Mouse (Mus musculus): ENCODE data around the gene Slc17a7. TPM values are rescaled to one million over a fixed set of nuclear protein-coding genes. Genes with fewer than 3 reads are reported as not detected.

Gene Slc17a7
- total and polyA plus RNA-seq, 3 experiments = 18.3 to 29.1 (median 24.3) TPM

GRCm38 (mm10) chr7:45193406-45193805 lies 29.7 kb downstream of the Slc17a7 start:
- Histone ChIP-seq H3K36me3 (ENCODE audit: control insufficient read depth, insufficient read depth, low read length) (no peaks in the 10 kb centered on the region), H3K79me2 (replicated peaks; ENCODE audit: control insufficient read depth, insufficient read depth, low read length) (no peaks in the 10 kb centered on the region), H3K4me1 (ENCODE audit: control insufficient read depth, insufficient read depth, low read length) (no peaks in the 10 kb centered on the region; the same call in 1 of the 2 replicates), H3K4me3 (no peak overlapping the region), H3K27ac (no peak overlapping the region), H3K9ac (ENCODE audit: low read depth, low read length) (no peak overlapping the region), H3K27me3 (ENCODE audit: control insufficient read depth, insufficient read depth, low read length) (0 out of 2 replicates have a peak, but pooled peaks cover 3% of the 10 kb centered on the region)
- DNase-seq = no peak
- TF ChIP-seq POLR2A (IDR thresholded peaks at IDR 0.05; ENCODE audit: insufficient read depth, low read depth, low read length) (no peak), CTCF (IDR thresholded peaks at IDR 0.05) (no peak), EP300 (IDR thresholded peaks at IDR 0.05; ENCODE audit: insufficient read depth, low read depth, low read length) (no peak)
- 66% methylated on average over 5 of the region's 5 CpGs for WGBS
- intact Hi-C loops (cut with DNase I) = no loop called here

GRCm38 (mm10) chr7:45193871-45194785 lies 30.4 kb downstream of the Slc17a7 start:
- Histone ChIP-seq H3K4me1 (ENCODE audit: control insufficient read depth, insufficient read depth, low read length) (no peaks in the 10 kb centered on the region; the same call in 1 of the 2 replicates), H3K27ac (no peak overlapping the region), H3K79me2 (replicated peaks; ENCODE audit: control insufficient read depth, insufficient read depth, low read length) (no peaks in the 10 kb centered on the region), H3K27me3 (ENCODE audit: control insufficient read depth, insufficient read depth, low read length) (no peaks in the 10 kb centered on the region), H3K4me3 (no peak overlapping the region), H3K36me3 (ENCODE audit: control insufficient read depth, insufficient read depth, low read length) (no peaks in the 10 kb centered on the region), H3K9ac (ENCODE audit: low read depth, low read length) (no peak overlapping the region)
- TF ChIP-seq CTCF (IDR thresholded peaks at IDR 0.05) (no peak), POLR2A (IDR thresholded peaks at IDR 0.05; ENCODE audit: insufficient read depth, low read depth, low read length) (no peak), EP300 (IDR thresholded peaks at IDR 0.05; ENCODE audit: insufficient read depth, low read depth, low read length) (no peak)
- DNase-seq = no peak
- intact Hi-C loops (cut with DNase I) = no loop called here
- WGBS = 73% methylated on average over 17 of the region's 17 CpGs

- no peak overlapping the region for H3K4me3 ChIP-seq
- H3K79me2 ChIP-seq (replicated peaks; ENCODE audit: control insufficient read depth, insufficient read depth, low read length) = no peaks in the 10 kb centered on the region
- 64% methylated on average over 13 of the region's 13 CpGs for WGBS
- DNase-seq = no peak
- no peaks in the 10 kb centered on the region for H3K36me3 ChIP-seq (ENCODE audit: control insufficient read depth, insufficient read depth, low read length)
- intact Hi-C loops (cut with DNase I) = no loop called here
- TF ChIP-seq EP300 (IDR thresholded peaks at IDR 0.05; ENCODE audit: insufficient read depth, low read depth, low read length) (no peak), CTCF (IDR thresholded peaks at IDR 0.05) (no peak), POLR2A (IDR thresholded peaks at IDR 0.05; ENCODE audit: insufficient read depth, low read depth, low read length) (no peak)
- H3K9ac ChIP-seq (ENCODE audit: low read depth, low read length) = no peak overlapping the region
- H3K4me1 ChIP-seq (ENCODE audit: control insufficient read depth, insufficient read depth, low read length) = no peaks in the 10 kb centered on the region; the same call in 1 of the 2 replicates
- no peaks in the 10 kb centered on the region for H3K27me3 ChIP-seq (ENCODE audit: control insufficient read depth, insufficient read depth, low read length)
- no peak overlapping the region for H3K27ac ChIP-seq
Measured at GRCm38 (mm10) chr7:45195341-45196175, 31.8 kb downstream of the Slc17a7 start.

GRCm38 (mm10) chr7:45196176-45196535 lies 32.4 kb downstream of the Slc17a7 start:
- no peak overlapping the region for H3K4me3 ChIP-seq
- H3K79me2 ChIP-seq (replicated peaks; ENCODE audit: control insufficient read depth, insufficient read depth, low read length) = no peaks in the 10 kb centered on the region
- DNase-seq = no peak
- no peak for TF ChIP-seq CTCF (IDR thresholded peaks at IDR 0.05)
- TF ChIP-seq POLR2A (IDR thresholded peaks at IDR 0.05; ENCODE audit: insufficient read depth, low read depth, low read length) = no peak
- no peak for TF ChIP-seq EP300 (IDR thresholded peaks at IDR 0.05; ENCODE audit: insufficient read depth, low read depth, low read length)
- H3K27ac ChIP-seq = no peak overlapping the region
- no peaks in the 10 kb centered on the region for H3K27me3 ChIP-seq (ENCODE audit: control insufficient read depth, insufficient read depth, low read length)
- intact Hi-C loops (cut with DNase I) = no loop called here
- no peak overlapping the region for H3K9ac ChIP-seq (ENCODE audit: low read depth, low read length)
- 82% methylated on average over 4 of the region's 4 CpGs for WGBS
- no peaks in the 10 kb centered on the region; the same call in 1 of the 2 replicates for H3K4me1 ChIP-seq (ENCODE audit: control insufficient read depth, insufficient read depth, low read length)
- H3K36me3 ChIP-seq (ENCODE audit: control insufficient read depth, insufficient read depth, low read length) = no peaks in the 10 kb centered on the region

- TF ChIP-seq EP300 (IDR thresholded peaks at IDR 0.05; ENCODE audit: insufficient read depth, low read depth, low read length) (no peak), CTCF (IDR thresholded peaks at IDR 0.05) (no peak), POLR2A (IDR thresholded peaks at IDR 0.05; ENCODE audit: insufficient read depth, low read depth, low read length) (no peak)
Measured at GRCm38 (mm10) chr7:45196994-45197393, 33.2 kb downstream of the Slc17a7 start.

More at GRCm38 (mm10) chr7:45196994-45197393, 33.2 kb downstream of the Slc17a7 start:
- Histone ChIP-seq H3K27ac (no peak overlapping the region), H3K36me3 (ENCODE audit: control insufficient read depth, insufficient read depth, low read length) (no peaks in the 10 kb centered on the region), H3K4me3 (no peak overlapping the region), H3K4me1 (ENCODE audit: control insufficient read depth, insufficient read depth, low read length) (no peaks in the 10 kb centered on the region; the same call in 1 of the 2 replicates), H3K9ac (ENCODE audit: low read depth, low read length) (no peak overlapping the region), H3K27me3 (ENCODE audit: control insufficient read depth, insufficient read depth, low read length) (no peaks in the 10 kb centered on the region), H3K79me2 (replicated peaks; ENCODE audit: control insufficient read depth, insufficient read depth, low read length) (no peaks in the 10 kb centered on the region)
- DNase-seq = no peak
- intact Hi-C loops (cut with DNase I) = no loop called here
- 58% methylated on average over 5 of the region's 5 CpGs for WGBS

Data from heart, adult 2 months (tissue).